Mouse (Mus musculus) spleen, embryonic (tissue): ENCODE measurements at regions not wholly inside any gene's neighbourhood (a gene's known extent, or its start where the extent isn't known, plus 50 kb on each side); places are given as distances from the start of the nearest gene placed in this dataset.

ENCODE experiments used
- CTCF ChIA-PET: fragments of 350-600 bp; sonication (Branson Sonifier 250); formaldehyde crosslinking; loops from one replicate; lab custom pipeline; 2022; lab: Charles Lee

DNA sequence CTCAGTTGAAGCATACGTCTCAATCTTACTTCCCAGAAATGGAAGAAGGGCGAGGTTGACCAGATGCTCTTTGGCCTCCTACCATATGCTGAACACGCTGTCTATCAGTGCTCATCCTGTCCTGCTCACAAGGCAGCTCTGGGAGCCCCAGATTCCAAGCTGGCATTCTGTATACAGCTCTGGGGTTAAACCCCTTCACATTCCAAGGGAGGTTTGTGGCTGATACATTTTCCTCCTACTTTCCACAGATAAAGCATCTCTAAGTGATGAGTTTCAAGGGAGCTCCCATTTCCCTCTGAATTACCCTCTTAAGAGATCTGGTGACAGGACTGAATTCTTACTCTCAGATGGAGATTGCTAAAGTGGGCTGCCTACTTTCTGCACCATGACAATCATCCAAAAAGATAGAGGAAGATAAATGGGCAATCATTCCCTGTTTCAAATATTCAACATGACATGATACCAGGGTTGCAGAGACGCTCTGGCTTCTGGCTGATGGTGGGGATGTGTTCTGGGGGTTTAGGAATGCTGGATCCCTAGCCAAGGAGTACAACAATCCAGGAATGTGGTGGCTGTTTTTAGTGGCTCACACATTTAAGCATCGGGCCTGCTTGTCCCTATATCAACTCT, 138.7 kb upstream of the Bmp4 start:
- CTCF ChIA-PET, result no interaction called here

DNA sequence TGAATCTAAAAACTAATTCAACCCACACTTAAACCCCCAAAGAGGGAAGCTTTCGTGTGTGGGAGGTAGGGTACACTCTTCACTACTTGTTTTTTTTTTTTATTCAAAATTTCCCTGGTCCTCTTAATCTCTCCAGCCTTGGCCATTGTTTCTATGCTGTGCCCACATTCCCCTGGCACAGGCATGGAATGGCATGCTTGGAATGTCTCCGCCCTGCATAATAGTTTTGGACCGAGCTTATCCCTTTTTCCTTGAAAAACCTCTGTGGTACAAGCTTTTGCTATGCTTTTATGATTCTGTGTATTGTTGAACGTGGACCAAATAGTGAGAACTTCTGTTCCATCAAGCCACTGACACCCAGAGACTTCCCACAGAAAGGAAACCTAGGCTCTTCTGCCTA, 126.8 kb upstream of the Bmp4 start:
- CTCF ChIA-PET, result no interaction called here

DNA sequence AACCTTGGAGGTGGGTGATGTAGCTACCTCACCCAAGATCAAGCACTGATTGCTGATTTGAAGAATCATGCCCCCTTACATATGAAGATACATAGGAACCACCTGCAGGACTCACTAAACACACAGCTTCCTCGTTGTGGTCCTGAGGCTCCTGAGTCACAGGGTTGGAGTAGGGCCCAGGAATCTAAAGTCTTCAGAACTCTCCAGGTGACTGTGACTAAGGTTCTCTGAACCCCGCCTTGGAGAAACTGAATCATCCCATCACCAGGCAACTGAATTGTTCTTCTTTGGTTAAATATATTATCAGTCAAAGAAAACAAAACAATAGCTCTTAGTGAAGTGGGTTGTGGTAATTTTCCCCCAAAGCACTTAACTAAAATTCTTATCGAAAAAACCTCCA, 125.8 kb upstream of the Bmp4 start:
- CTCF ChIA-PET, result no interaction called here

- CTCF ChIA-PET, result no interaction called here
These were observed 123.9 kb upstream of the Bmp4 start for GRCm38 (mm10) chr14:46514262-46514932.

- CTCF ChIA-PET, result no interaction called here
These were observed 121.6 kb upstream of the Bmp4 start for GRCm38 (mm10) chr14:46512118-46512517.

DNA sequence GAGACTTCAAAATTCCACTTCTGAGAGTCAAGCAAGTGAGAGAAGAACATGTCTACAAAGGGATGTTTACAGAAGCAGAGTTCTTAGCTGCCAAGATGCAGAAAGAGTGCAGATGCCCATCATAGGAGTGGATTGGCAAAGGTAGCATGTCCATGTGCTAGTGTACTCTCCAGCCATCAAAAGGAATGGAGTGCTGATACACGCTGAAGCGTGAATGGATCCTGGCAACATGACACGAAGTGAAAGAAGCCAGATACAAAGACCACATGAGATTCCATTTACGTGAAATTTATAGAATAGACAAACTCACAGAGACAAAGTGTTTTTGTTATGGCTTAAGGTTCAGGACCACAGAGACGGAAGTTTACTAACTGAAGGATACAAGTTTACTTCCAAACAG, 118.4 kb upstream of the Bmp4 start:
- CTCF ChIA-PET, result no interaction called here

GRCm38 (mm10) chr14:46505266-46505665, 114.8 kb upstream of the Bmp4 start:
- CTCF ChIA-PET, result no interaction called here

DNA sequence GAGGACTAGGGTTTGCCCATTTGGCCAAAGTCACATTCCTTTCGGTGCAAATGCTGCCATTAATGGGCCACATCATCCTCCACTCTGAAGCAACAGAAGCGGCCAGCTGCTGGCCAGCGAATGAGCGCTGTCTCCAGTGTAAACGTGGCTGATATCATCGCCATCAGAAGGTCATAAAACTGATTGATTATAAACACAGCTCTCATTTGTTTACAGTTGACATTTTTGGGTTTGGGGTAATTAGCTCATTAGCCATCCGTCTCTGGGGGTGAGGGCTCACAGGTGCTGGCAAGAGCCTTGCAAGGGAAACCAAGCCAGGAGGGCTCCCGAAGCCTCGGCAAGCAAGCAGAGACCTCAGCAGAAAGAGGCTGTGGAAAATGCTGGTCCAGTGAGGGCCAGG, 101.1 kb upstream of the Bmp4 start:
- CTCF ChIA-PET, result no interaction called here

DNA sequence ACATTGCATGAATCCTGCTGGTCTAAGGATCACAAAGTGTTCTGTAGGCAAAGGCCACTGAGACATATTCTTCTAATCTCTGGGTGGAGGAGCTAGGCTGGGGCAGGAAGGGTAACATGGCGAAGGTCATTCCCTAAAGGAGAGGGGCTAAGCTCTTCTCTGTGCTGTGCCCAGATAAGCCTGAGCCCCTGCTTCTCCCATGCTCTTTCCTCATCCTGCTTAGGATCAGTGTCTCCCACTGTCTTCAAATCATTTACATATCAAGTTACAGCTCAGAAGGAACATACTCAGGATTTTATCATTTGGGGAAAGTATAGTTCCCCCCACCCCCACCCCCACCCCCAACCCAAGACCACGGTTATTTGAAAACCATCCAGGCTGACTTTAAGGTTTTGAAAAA, 100.7 kb upstream of the Bmp4 start:
- CTCF ChIA-PET, result no interaction called here

DNA sequence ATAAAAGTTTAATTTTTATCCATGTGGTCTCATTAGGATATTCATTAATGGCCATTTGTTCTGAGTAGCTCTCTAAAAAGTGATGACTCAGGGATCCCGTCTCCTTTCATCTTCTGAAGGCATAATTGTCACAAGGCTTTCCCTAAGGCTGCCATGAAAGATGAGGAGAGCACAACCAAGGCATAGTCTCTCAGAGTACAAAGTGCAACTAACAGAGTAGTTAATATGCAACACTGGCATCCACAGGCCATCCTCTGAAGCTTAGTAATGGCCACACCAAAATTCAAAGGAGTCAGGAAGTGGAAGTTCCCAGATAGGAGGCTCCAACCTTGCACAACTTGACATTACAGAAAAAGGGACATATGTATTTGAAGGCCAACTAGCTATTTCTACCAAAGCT, 97.1 kb upstream of the Bmp4 start:
- CTCF ChIA-PET, result no interaction called here

- CTCF ChIA-PET, result no interaction called here
These were observed 89.9 kb upstream of the Bmp4 start for GRCm38 (mm10) chr14:46480396-46480795.

- CTCF ChIA-PET, result no interaction called here
These were observed 85.5 kb upstream of the Bmp4 start for GRCm38 (mm10) chr14:46475945-46476344.

GRCm38 (mm10) chr14:46462967-46463366, 72.5 kb upstream of the Bmp4 start:
- CTCF ChIA-PET, result interaction anchor here (0.7 kb wide), 2 partner anchors 19 to 73 kb away, joined by 3 to 4 read pairs; no protein-coding TSS in a partner anchor

GRCm38 (mm10) chr14:46461960-46462359, 71.5 kb upstream of the Bmp4 start:
- CTCF ChIA-PET, result no interaction called here

DNA sequence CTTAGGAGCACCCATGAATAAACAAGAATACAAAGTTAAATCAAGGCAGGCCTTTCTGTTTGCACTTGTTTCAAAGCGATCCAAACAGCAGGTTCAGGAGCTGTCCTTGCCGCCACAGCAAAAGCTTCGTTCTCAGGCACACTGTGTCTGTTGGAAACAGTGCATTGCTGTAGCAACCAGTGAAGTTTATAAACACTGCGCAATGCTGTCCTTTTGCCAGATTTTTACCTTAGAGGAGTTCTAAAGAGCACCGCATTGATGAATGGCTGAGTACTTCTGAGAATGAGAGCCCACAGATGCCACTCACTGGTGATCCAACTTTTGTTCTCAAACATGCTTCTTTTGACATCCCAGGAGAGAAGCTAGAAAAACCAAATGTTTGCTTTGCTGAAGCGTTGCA, 64.0 kb upstream of the Bmp4 start:
- CTCF ChIA-PET, result no interaction called here

GRCm38 (mm10) chr14:46441696-46442095, 51.2 kb upstream of the Bmp4 start:
- CTCF ChIA-PET, result interaction anchor here (0.6 kb wide), 1 partner anchor 908 kb away, joined by 15 read pairs; no protein-coding TSS in a partner anchor
